Mouse (Mus musculus): ENCODE results near the gene Setd3. TPM values are rescaled to one million over a fixed set of nuclear protein-coding genes. Genes with fewer than 3 reads are reported as not detected.

The Setd3 gene
- total and polyA plus RNA-seq, 3 experiments = 18.8 to 114 (median 95.0) TPM

DNA sequence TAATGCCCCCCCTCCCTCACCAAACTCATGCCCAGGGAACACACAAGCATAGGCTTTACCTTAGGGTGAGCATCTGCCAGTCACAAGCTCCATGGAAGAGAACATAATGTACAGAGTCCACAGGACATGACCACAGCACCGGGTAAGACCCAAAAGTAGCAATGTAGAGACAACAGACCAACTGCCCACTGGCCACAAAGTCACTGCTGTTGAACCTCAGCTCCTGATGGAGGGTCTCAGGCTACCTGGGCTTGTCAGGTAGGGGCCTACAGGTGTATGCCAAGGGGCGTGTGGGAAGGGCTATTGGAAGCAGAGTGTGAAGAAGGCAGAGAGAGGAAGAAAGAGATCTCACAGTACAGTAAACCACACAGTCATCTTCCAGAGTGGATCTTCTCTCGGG is 111.9 kb downstream of the Setd3 start:
- no peak overlapping the region for H3K4me3 ChIP-seq (ENCODE audit: low read depth, low read length)
- no peaks in the 10 kb centered on the region for H3K36me3 ChIP-seq (replicated peaks)
- DNase-seq (ENCODE audit: low spot score) = no peak
- no peak for ATAC-seq (ENCODE audit: extremely low read depth, insufficient number of reproducible peaks, low FRiP score, poor library complexity, severe bottlenecking)
- no peaks in the 10 kb centered on the region; the same call in 1 of the 2 replicates for H3K27me3 ChIP-seq (ENCODE audit: insufficient read depth, low read length)
- peaks cover 90% of the 10 kb centered on the region for H3K9me3 ChIP-seq (replicated peaks)
- TF ChIP-seq TAL1 (conservative IDR thresholded peaks at IDR 0.05; ENCODE audit: low read depth, low read length) (no peak), GATA2 (IDR thresholded peaks at IDR 0.05; ENCODE audit: borderline replicate concordance, low read depth, low read length) (no peak), CTCF (IDR thresholded peaks at IDR 0.05; ENCODE audit: low read depth, low read length) (no peak), GATA1 (IDR thresholded peaks at IDR 0.05; ENCODE audit: borderline replicate concordance, low read length) (no peak), POLR2AphosphoS5 (IDR thresholded peaks at IDR 0.05; ENCODE audit: insufficient replicate concordance, low read depth, low read length) (no peak)
- no peaks in the 10 kb centered on the region for H3K4me1 ChIP-seq (ENCODE audit: insufficient read depth, low read depth, low read length)

DNA sequence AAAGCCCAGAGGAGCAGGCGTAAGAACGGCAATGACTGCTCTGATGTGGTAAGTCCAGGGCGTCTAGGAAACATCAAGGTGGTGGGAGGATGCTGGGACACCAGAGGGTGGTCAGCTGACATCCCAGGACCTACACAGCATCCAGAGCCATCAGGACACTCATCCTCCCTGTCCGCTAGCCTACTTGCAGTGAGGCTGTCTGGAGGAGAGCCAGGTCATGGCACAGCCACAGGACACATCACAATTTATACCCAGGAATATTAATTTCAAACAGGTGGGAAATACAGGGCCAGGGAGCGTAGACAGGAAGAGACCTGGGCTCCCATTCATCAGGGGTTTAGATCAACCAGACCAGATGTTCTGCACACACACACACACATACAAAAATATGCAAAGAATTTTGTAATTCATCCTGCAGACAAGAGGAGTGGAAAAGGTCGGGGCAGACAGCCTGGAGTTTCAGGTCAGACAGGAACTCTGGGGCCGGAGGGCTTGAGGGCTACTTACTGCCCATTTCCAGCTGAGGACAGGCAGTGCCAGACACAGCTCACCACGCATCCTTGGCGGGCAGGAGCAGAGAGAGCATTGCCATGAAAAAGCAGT is 114.6 kb downstream of the Setd3 start:
- no peak for ATAC-seq (ENCODE audit: extremely low read depth, insufficient number of reproducible peaks, low FRiP score, poor library complexity, severe bottlenecking)
- no peak for DNase-seq (ENCODE audit: low spot score)
- no peak for TF ChIP-seq TAL1 (conservative IDR thresholded peaks at IDR 0.05; ENCODE audit: low read depth, low read length)
- TF ChIP-seq CTCF (IDR thresholded peaks at IDR 0.05; ENCODE audit: low read depth, low read length) = no peak
- no peak for TF ChIP-seq GATA2 (IDR thresholded peaks at IDR 0.05; ENCODE audit: borderline replicate concordance, low read depth, low read length)
- no peak for TF ChIP-seq GATA1 (IDR thresholded peaks at IDR 0.05; ENCODE audit: borderline replicate concordance, low read length)
- no peak for TF ChIP-seq POLR2AphosphoS5 (IDR thresholded peaks at IDR 0.05; ENCODE audit: insufficient replicate concordance, low read depth, low read length)
- no peak overlapping the region for H3K4me3 ChIP-seq (ENCODE audit: low read depth, low read length)
- peaks cover 89% of the 10 kb centered on the region for H3K9me3 ChIP-seq (replicated peaks)
- no peaks in the 10 kb centered on the region; the same call in 1 of the 2 replicates for H3K27me3 ChIP-seq (ENCODE audit: insufficient read depth, low read length)
- H3K36me3 ChIP-seq (replicated peaks) = no peaks in the 10 kb centered on the region
- no peaks in the 10 kb centered on the region for H3K4me1 ChIP-seq (ENCODE audit: insufficient read depth, low read depth, low read length)

DNA sequence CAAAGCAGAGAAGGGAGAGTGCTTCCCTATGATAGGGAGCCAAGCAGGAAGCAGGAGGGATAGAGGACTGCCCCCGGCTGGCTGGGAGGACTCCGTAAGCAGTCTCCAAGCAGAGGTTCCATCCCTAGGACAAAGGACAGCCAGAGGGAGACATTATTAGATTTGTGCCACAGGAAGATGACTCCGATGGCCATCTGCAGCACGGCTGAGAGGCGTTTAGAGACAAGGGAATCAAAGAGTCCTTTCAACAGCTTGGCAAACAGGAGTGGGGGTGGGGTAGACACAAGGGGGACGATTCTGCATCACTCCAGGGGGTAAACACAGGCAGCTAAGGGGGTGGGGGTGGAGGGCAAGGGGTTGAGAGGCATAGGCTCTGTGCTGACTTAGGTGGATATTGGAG is 115.1 kb downstream of the Setd3 start:
- H3K36me3 ChIP-seq (replicated peaks) = no peaks in the 10 kb centered on the region
- TF ChIP-seq CTCF (IDR thresholded peaks at IDR 0.05; ENCODE audit: low read depth, low read length) = no peak
- TF ChIP-seq TAL1 (conservative IDR thresholded peaks at IDR 0.05; ENCODE audit: low read depth, low read length) = no peak
- no peak for TF ChIP-seq GATA2 (IDR thresholded peaks at IDR 0.05; ENCODE audit: borderline replicate concordance, low read depth, low read length)
- TF ChIP-seq GATA1 (IDR thresholded peaks at IDR 0.05; ENCODE audit: borderline replicate concordance, low read length) = no peak
- TF ChIP-seq POLR2AphosphoS5 (IDR thresholded peaks at IDR 0.05; ENCODE audit: insufficient replicate concordance, low read depth, low read length) = no peak
- no peaks in the 10 kb centered on the region; the same call in 1 of the 2 replicates for H3K27me3 ChIP-seq (ENCODE audit: insufficient read depth, low read length)
- peaks cover 92% of the 10 kb centered on the region for H3K9me3 ChIP-seq (replicated peaks)
- ATAC-seq (ENCODE audit: extremely low read depth, insufficient number of reproducible peaks, low FRiP score, poor library complexity, severe bottlenecking) = no peak
- no peak for DNase-seq (ENCODE audit: low spot score)
- H3K4me1 ChIP-seq (ENCODE audit: insufficient read depth, low read depth, low read length) = no peaks in the 10 kb centered on the region
- H3K4me3 ChIP-seq (ENCODE audit: low read depth, low read length) = no peak overlapping the region

DNA sequence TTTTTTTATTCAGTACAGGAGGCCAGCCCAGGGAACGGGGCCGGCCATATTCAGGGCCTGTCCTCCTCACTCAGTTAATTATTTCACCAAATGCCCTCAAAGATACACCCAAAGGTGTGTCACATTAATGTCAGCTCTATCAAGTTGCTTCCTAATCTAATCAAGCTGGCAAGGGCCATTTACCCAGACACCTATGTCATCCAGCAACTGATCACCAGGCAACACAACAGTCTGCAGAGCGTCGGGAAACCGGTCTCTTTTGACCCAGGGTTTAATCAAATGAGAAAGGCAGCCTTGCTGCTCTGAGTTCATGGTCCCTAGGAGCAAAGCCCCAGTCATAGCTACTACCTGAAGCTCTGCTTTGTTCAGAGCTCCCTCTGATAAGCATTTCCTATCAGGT is 117.0 kb downstream of the Setd3 start:
- Histone ChIP-seq H3K36me3 (replicated peaks) (no peaks in the 10 kb centered on the region), H3K9me3 (replicated peaks) (peaks cover 89% of the 10 kb centered on the region), H3K27me3 (ENCODE audit: insufficient read depth, low read length) (no peaks in the 10 kb centered on the region; the same call in 1 of the 2 replicates), H3K4me3 (ENCODE audit: low read depth, low read length) (no peak overlapping the region), H3K4me1 (ENCODE audit: insufficient read depth, low read depth, low read length) (no peaks in the 10 kb centered on the region)
- DNase-seq (ENCODE audit: low spot score) (no peak), ATAC-seq (ENCODE audit: extremely low read depth, insufficient number of reproducible peaks, low FRiP score, poor library complexity, severe bottlenecking) (no peak)
- TF ChIP-seq CTCF (IDR thresholded peaks at IDR 0.05; ENCODE audit: low read depth, low read length) (no peak), GATA2 (IDR thresholded peaks at IDR 0.05; ENCODE audit: borderline replicate concordance, low read depth, low read length) (no peak), TAL1 (conservative IDR thresholded peaks at IDR 0.05; ENCODE audit: low read depth, low read length) (no peak), POLR2AphosphoS5 (IDR thresholded peaks at IDR 0.05; ENCODE audit: insufficient replicate concordance, low read depth, low read length) (no peak), GATA1 (IDR thresholded peaks at IDR 0.05; ENCODE audit: borderline replicate concordance, low read length) (no peak)

DNA sequence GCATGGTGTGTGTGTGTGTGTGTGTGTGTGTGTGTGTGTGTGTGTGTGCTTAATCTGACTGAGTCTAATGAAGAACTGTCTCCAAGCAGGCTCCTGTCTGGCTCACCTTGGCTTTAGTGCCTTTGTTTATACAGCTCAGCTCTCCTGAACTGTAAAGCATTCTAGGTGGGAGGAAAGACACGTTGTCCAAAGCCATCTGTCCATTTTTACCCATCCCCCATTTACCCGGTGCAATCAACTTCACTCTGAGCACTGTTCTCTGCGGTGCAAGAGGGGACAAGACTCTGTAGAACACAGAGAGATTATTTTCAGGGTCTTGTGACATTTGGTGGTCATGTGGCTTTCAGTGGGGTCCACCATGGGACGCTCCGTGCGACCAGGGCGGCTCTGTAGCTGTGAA is 117.5 kb downstream of the Setd3 start:
- no peak for ATAC-seq (ENCODE audit: extremely low read depth, insufficient number of reproducible peaks, low FRiP score, poor library complexity, severe bottlenecking)
- Histone ChIP-seq H3K9me3 (replicated peaks) (peaks cover 84% of the 10 kb centered on the region), H3K36me3 (replicated peaks) (no peaks in the 10 kb centered on the region), H3K27me3 (ENCODE audit: insufficient read depth, low read length) (no peaks in the 10 kb centered on the region; the same call in 1 of the 2 replicates), H3K4me3 (ENCODE audit: low read depth, low read length) (no peak overlapping the region), H3K4me1 (ENCODE audit: insufficient read depth, low read depth, low read length) (no peaks in the 10 kb centered on the region)
- no peak for TF ChIP-seq TAL1 (conservative IDR thresholded peaks at IDR 0.05; ENCODE audit: low read depth, low read length)
- TF ChIP-seq POLR2AphosphoS5 (IDR thresholded peaks at IDR 0.05; ENCODE audit: insufficient replicate concordance, low read depth, low read length) = no peak
- no peak for TF ChIP-seq GATA2 (IDR thresholded peaks at IDR 0.05; ENCODE audit: borderline replicate concordance, low read depth, low read length)
- no peak for TF ChIP-seq GATA1 (IDR thresholded peaks at IDR 0.05; ENCODE audit: borderline replicate concordance, low read length)
- no peak for TF ChIP-seq CTCF (IDR thresholded peaks at IDR 0.05; ENCODE audit: low read depth, low read length)
- no peak for DNase-seq (ENCODE audit: low spot score)

Other genes starting within 250 kb of the Setd3 start
- gene Bcl11b, start 175.7 kb downstream of the Setd3 start, total RNA-seq (2014; fragmentation: Nextera tagmentation) = not detected in 2 replicates
- gene Bcl11b, start 175.7 kb downstream of the Setd3 start, total RNA-seq (2017) = under 0.01 and 0.05 TPM in 2 replicates
- not detected in 2 replicates for gene Bcl11b, start 175.7 kb downstream of the Setd3 start, polyA plus RNA-seq (2012)
- 214 and 263 TPM in 2 replicates for gene Ccnk, start 265 bp upstream of the Setd3 start, total RNA-seq (2014; fragmentation: Nextera tagmentation)
- gene Ccnk, start 265 bp upstream of the Setd3 start, total RNA-seq (2017) = 13.9 and 14.3 TPM in 2 replicates
- gene Ccnk, start 265 bp upstream of the Setd3 start, polyA plus RNA-seq (2012) = 206 and 220 TPM in 2 replicates
- not detected in 2 replicates for gene Ccdc85c, start 96.1 kb upstream of the Setd3 start, total RNA-seq (2014; fragmentation: Nextera tagmentation)
- 0.05 TPM in 1 of 2 replicates, not detected in the other for gene Ccdc85c, start 96.1 kb upstream of the Setd3 start, total RNA-seq (2017)
- not detected in 2 replicates for gene Ccdc85c, start 96.1 kb upstream of the Setd3 start, polyA plus RNA-seq (2012)
- gene Hhipl1, start 127.0 kb upstream of the Setd3 start, total RNA-seq (2014; fragmentation: Nextera tagmentation) = not detected in 2 replicates
- gene Hhipl1, start 127.0 kb upstream of the Setd3 start, total RNA-seq (2017) = 0.05 and 0.06 TPM in 2 replicates
- not detected in 2 replicates for gene Hhipl1, start 127.0 kb upstream of the Setd3 start, polyA plus RNA-seq (2012)
- not detected in 2 replicates for gene Cyp46a1, start 155.1 kb upstream of the Setd3 start, total RNA-seq (2014; fragmentation: Nextera tagmentation)
- 0.23 and 0.55 TPM in 2 replicates for gene Cyp46a1, start 155.1 kb upstream of the Setd3 start, total RNA-seq (2017)
- not detected in 2 replicates for gene Cyp46a1, start 155.1 kb upstream of the Setd3 start, polyA plus RNA-seq (2012)
- not detected in 2 replicates for gene Eml1, start 191.6 kb upstream of the Setd3 start, total RNA-seq (2014; fragmentation: Nextera tagmentation)
- 0.05 and 0.12 TPM in 2 replicates for gene Eml1, start 191.6 kb upstream of the Setd3 start, total RNA-seq (2017)
- gene Eml1, start 191.6 kb upstream of the Setd3 start, polyA plus RNA-seq (2012) = not detected in 2 replicates